Mouse (Mus musculus): ENCODE measurements around the gene Fbxo27.

GRCm38 (mm10) chr7:28715598-28715997 lies 22.9 kb downstream of the Fbxo27 start:
- TF ChIP-seq CTCF (IDR thresholded peaks at IDR 0.05; ENCODE audit: borderline replicate concordance, insufficient read depth, low read length) (no peak; the same call in 1 of the 2 replicates), POLR2A (IDR thresholded peaks at IDR 0.05; ENCODE audit: low read depth, low read length) (no peak)
